Mouse (Mus musculus) MEL (cell line): ENCODE data around the gene Fam169b.

Experiments
- CTCF ChIP-seq, 3 experiments: IDR thresholded peaks in 2 of 3; conservative IDR thresholded peaks in 1 of 3; 2 replicates each; pipeline ENCODE4 v1.5.1; 2011 to 2012; ENCODE audit warnings: low read length in 3 of 3, low read depth in 2 of 3, mild to moderate bottlenecking in 2 of 3, improper control_type of control experiment in 1 of 3, inconsistent platforms in 1 of 3, mixed read lengths in 1 of 3, moderate library complexity in 1 of 3; ENCODE audit not compliant: control insufficient read depth in 1 of 3, insufficient read depth in 1 of 3, poor library complexity in 1 of 3, severe bottlenecking in 1 of 3
- POLR2A ChIP-seq, 2 experiments: IDR thresholded peaks; 2 replicates each; pipeline ENCODE4 v1.6.1; 2011 to 2012; ENCODE audit warnings: low read length in 2 of 2, mild to moderate bottlenecking in 2 of 2, control low read depth in 1 of 2, improper control_type of control experiment in 1 of 2, low read depth in 1 of 2, moderate library complexity in 1 of 2; ENCODE audit not compliant: control insufficient read depth in 1 of 2, insufficient read depth in 1 of 2, poor library complexity in 1 of 2

- TF ChIP-seq CTCF (IDR thresholded peaks at IDR 0.05 in 2 of 3, conservative IDR thresholded peaks at IDR 0.05 in 1 of 3; ENCODE audit: control insufficient read depth in 1 of 3, insufficient read depth in 1 of 3, low read depth in 2 of 3, low read length in 3 of 3, poor library complexity in 1 of 3, severe bottlenecking in 1 of 3) (no peak), POLR2A (IDR thresholded peaks at IDR 0.05; ENCODE audit: control insufficient read depth in 1 of 2, insufficient read depth in 1 of 2, low read depth in 1 of 2, low read length in 2 of 2, poor library complexity in 1 of 2) (no peak)
These were observed 95.3 kb downstream of the Fam169b start for GRCm38 (mm10) chr7:68368948-68369347.
